Mouse (Mus musculus): ENCODE results near the gene Arfgef3.

DNA sequence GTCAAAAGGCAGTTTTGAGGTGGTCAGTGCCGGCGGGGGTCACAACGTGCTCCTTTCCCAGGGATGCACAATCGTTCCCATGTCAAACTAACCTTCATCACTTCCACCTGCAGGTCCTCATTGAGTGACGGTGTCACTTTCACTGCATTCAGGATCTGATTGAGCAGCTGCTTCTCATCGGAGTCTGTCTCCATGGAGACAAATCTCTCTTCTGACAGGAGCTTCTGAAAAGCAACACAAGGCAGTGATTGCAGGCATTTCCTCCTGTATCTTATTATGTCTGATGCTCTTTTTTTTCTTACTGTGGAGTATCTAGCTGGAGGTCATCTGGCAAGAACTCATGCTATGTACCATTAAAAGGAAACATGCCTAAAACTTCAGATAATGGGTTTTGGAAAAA, 47.3 kb downstream of the Arfgef3 start:
- TF ChIP-seq MAFK (IDR thresholded peaks at IDR 0.05; ENCODE audit: insufficient read depth, low read depth, low read length) (no peak), HCFC1 (IDR thresholded peaks at IDR 0.05; ENCODE audit: borderline replicate concordance, insufficient read depth, low read length) (no peak), ZNF384 (IDR thresholded peaks at IDR 0.05; ENCODE audit: low read depth, low read length) (no peak), CHD2 (IDR thresholded peaks at IDR 0.05; ENCODE audit: low read depth, low read length) (no peak), ZC3H11A (IDR thresholded peaks at IDR 0.05; ENCODE audit: borderline replicate concordance, low read depth, low read length) (no peak)
